Mouse (Mus musculus): ENCODE measurements around the gene Lrrc66.

DNA sequence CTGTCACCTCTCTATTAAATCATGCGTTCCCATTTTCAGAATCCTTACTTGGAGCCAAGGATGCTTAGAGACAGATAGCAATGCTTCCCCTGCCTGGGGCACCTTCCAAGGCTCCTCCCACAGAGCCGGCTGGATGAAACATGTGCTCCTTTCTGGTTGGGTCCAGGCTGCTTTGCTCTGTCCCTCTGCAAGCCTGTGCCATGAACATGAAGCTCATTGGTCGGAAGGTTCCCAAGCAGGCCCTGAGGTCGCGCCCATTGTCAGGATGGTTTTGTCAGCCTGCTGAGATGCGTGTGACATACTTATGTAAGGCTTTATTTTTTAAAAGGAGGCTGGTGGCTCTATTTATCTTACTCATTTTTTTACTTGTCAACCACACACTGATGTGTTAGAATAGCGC lies 55.6 kb downstream of the Lrrc66 start:
- TF ChIP-seq CTCF (IDR thresholded peaks at IDR 0.05; ENCODE audit: low read depth, low read length) (no peak), POLR2A (IDR thresholded peaks at IDR 0.05; ENCODE audit: extremely low read depth, insufficient read depth, low read length) (no peak)
